Mouse (Mus musculus): ENCODE results near the gene Zbtb2.

DNA sequence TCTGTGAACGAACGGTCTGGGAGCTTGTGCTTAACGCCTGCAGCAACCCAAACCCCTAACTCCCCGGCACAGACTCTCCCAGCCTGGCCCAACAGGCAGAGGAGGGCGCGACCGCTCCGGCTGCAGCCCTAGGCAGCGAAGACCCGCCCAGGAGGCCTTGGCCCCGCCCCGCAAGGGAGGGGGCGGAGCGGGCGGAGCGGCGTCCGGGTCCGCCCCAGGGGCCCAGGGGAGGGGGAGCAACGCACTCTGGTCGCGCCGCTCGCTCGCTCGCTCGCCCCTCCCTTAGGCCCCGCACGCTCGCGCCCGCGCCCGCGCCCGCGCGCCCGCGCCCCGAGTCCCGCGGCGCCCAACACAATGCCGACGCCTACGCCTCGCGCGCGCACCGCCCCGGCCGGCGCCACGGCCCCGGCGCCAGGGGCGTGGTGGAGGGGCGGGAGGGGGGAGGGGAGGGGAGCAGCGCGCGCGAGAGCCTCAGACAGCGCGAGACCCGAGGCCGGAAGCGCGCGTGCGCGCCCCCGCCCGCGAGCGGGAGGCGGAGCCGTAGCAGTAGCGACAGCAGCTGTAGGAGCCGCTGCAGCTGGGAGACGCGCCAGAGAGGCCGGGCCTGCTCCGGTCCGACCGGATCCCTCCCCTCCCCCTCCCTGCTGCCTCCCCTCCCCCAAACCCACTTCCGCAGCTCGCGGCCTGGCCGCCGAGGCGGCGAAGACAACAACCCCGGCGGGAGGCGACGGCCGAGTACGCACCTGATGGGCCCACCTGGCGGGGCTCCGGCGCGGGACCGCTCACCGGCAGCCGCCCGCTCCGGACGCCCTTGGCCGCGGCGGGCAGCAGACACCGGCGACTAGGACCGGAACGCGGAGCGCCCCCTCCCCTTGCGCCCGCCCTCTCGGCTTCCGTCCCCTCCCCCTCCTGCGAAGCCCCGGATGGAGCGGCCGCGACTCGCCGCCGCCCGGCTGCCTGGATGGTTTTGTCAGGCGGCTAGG is 1.0 kb downstream of the Zbtb2 start:
- TF ChIP-seq CTCF (IDR thresholded peaks at IDR 0.05; ENCODE audit: low read depth) = peak; percentile 23; the same call in 1 of the 2 replicates
- no peak for TF ChIP-seq EP300 (IDR thresholded peaks at IDR 0.05; ENCODE audit: low read depth)
